Mouse (Mus musculus) CH12.LX (cell line): ENCODE measurements around the gene Nf1. TPM values are rescaled to one million over a fixed set of nuclear protein-coding genes. Genes with fewer than 3 reads are reported as not detected.

Source experiments
- DNase-seq: peaks from one replicate; pipeline ENCODE4 v3.0.0-alpha.2; 2013; ENCODE audit errors: extremely low read depth
- H3K27ac ChIP-seq: 2 replicates; pipeline ENCODE4 v1.5.1; 2012; ENCODE audit warnings: low read depth, mild to moderate bottlenecking, control low read depth, moderate library complexity; ENCODE audit not compliant: insufficient read depth
- H3K27me3 ChIP-seq: replicated peaks from 2 replicates; pipeline ENCODE3; 2012; ENCODE audit warnings: inconsistent platforms
- H3K36me3 ChIP-seq, 2 experiments: replicated peaks in 1 of 2; 2 replicates each; pipeline versions ENCODE3 to v1.6.1; 2012; ENCODE audit warnings: inconsistent platforms in 1 of 2, low read length in 1 of 2, mild to moderate bottlenecking in 1 of 2, mixed read lengths in 1 of 2, moderate library complexity in 1 of 2; ENCODE audit not compliant: control insufficient read depth in 1 of 2, insufficient read depth in 1 of 2
- H3K4me1 ChIP-seq, 2 experiments: 2 replicates each; pipeline ENCODE4 v1.6.1; 2012; ENCODE audit warnings: inconsistent platforms in 1 of 2, moderate library complexity in 1 of 2; ENCODE audit not compliant: insufficient read depth in 2 of 2, control insufficient read depth in 1 of 2
- H3K4me2 ChIP-seq: 2 replicates; pipeline ENCODE4 v1.6.1; 2012; ENCODE audit warnings: low read depth, mild to moderate bottlenecking, control low read depth; ENCODE audit not compliant: poor library complexity, insufficient read depth, severe bottlenecking
- H3K4me3 ChIP-seq, 3 experiments: fragments of 150-350 bp in 1 of 3; sonication (generic) in 1 of 3; replicated peaks in 1 of 3; 2 replicates each; pipeline versions ENCODE3 to v1.5.1; 2011 to 2012; ENCODE audit warnings: low read depth in 2 of 3, low read length in 2 of 3, mild to moderate bottlenecking in 2 of 3, moderate library complexity in 2 of 3, control low read depth in 1 of 3, improper control_type of control experiment in 1 of 3, inconsistent platforms in 1 of 3, mixed read lengths in 1 of 3; ENCODE audit not compliant: poor library complexity in 1 of 3
- H3K79me2 ChIP-seq: replicated peaks from 2 replicates; pipeline ENCODE4 v1.6.1; 2012; ENCODE audit warnings: mild to moderate bottlenecking, moderate library complexity; ENCODE audit not compliant: control insufficient read depth, poor library complexity, insufficient read depth, severe bottlenecking; ENCODE audit errors: extremely low read depth
- H3K9ac ChIP-seq: 2 replicates; pipeline ENCODE4 v1.6.1; 2012; ENCODE audit warnings: low read depth, mild to moderate bottlenecking, control low read depth, moderate library complexity; ENCODE audit not compliant: insufficient read depth
- H3K9me3 ChIP-seq: replicated peaks from 2 replicates; pipeline ENCODE3; 2012; ENCODE audit warnings: low read length, inconsistent platforms, mixed read lengths
- BHLHE40 ChIP-seq: IDR thresholded peaks from 2 replicates; pipeline ENCODE4 v1.6.1; 2011; ENCODE audit warnings: mild to moderate bottlenecking, low read depth, low read length, improper control_type of control experiment
- CHD1 ChIP-seq: IDR thresholded peaks from 2 replicates; pipeline ENCODE4 v1.6.1; 2012; ENCODE audit warnings: low read depth, low read length, improper control_type of control experiment, inconsistent platforms
- CHD2 ChIP-seq: IDR thresholded peaks from 2 replicates; pipeline ENCODE4 v1.6.1; 2011; ENCODE audit warnings: low read length, improper control_type of control experiment
- CTCF ChIP-seq, 2 experiments: IDR thresholded peaks in 1 of 2; conservative IDR thresholded peaks in 1 of 2; 2 replicates each; pipeline ENCODE4 v1.5.1; 2011 to 2012; ENCODE audit warnings: low read depth in 2 of 2, low read length in 2 of 2, improper control_type of control experiment in 1 of 2, inconsistent platforms in 1 of 2, mild to moderate bottlenecking in 1 of 2, moderate library complexity in 1 of 2
- E2F4 ChIP-seq: IDR thresholded peaks from 2 replicates; pipeline ENCODE4 v1.6.1; 2011; ENCODE audit warnings: low read depth, low read length, improper control_type of control experiment; ENCODE audit not compliant: insufficient replicate concordance
- ELF1 ChIP-seq: IDR thresholded peaks from 2 replicates; pipeline ENCODE4 v1.6.1; 2014; ENCODE audit warnings: low read depth, mild to moderate bottlenecking, inconsistent platforms, low read length, improper control_type of control experiment
- EP300 ChIP-seq: IDR thresholded peaks from 2 replicates; pipeline ENCODE4 v1.6.1; 2011; ENCODE audit warnings: low read length, improper control_type of control experiment
- ETS1 ChIP-seq: conservative IDR thresholded peaks from 2 replicates; pipeline ENCODE4 v1.6.1; 2012; ENCODE audit warnings: low read depth, mild to moderate bottlenecking, inconsistent platforms, low read length, improper control_type of control experiment, moderate library complexity
- GABPA ChIP-seq: IDR thresholded peaks from 2 replicates; pipeline ENCODE4 v1.6.1; 2012; ENCODE audit warnings: low read depth, low read length, improper control_type of control experiment, inconsistent platforms; ENCODE audit not compliant: insufficient replicate concordance
- HCFC1 ChIP-seq: IDR thresholded peaks from 2 replicates; pipeline ENCODE4 v1.6.1; 2012; ENCODE audit warnings: low read depth, mild to moderate bottlenecking, inconsistent platforms, low read length, improper control_type of control experiment
- IRF4 ChIP-seq: IDR thresholded peaks from 2 replicates; pipeline ENCODE4 v1.6.1; 2014; ENCODE audit warnings: low read depth, mild to moderate bottlenecking, inconsistent platforms, low read length, improper control_type of control experiment
- JUN ChIP-seq: IDR thresholded peaks from 2 replicates; pipeline ENCODE4 v1.6.1; 2011; ENCODE audit warnings: low read depth, mild to moderate bottlenecking, low read length, improper control_type of control experiment, moderate library complexity; ENCODE audit not compliant: insufficient read depth
- JUND ChIP-seq: conservative IDR thresholded peaks from 2 replicates; pipeline ENCODE4 v1.6.1; 2011; ENCODE audit warnings: low read depth, low read length, improper control_type of control experiment
- MAX ChIP-seq: IDR thresholded peaks from 2 replicates; pipeline ENCODE4 v1.6.1; 2011; ENCODE audit warnings: low read length, improper control_type of control experiment
- MXI1 ChIP-seq: IDR thresholded peaks from 2 replicates; pipeline ENCODE4 v1.6.1; 2011; ENCODE audit warnings: mild to moderate bottlenecking, low read depth, low read length, improper control_type of control experiment
- MYC ChIP-seq: IDR thresholded peaks from 2 replicates; pipeline ENCODE4 v1.6.1; 2011; ENCODE audit warnings: low read depth, mild to moderate bottlenecking, improper control_type of control experiment, low read length
- NELFE ChIP-seq: IDR thresholded peaks from 2 replicates; pipeline ENCODE4 v1.6.1; 2011; ENCODE audit warnings: low read depth, low read length, improper control_type of control experiment
- NRF1 ChIP-seq: IDR thresholded peaks from 2 replicates; pipeline ENCODE4 v1.6.1; 2014; ENCODE audit warnings: low read depth, mild to moderate bottlenecking, inconsistent platforms, low read length, improper control_type of control experiment, moderate library complexity
- POLR2A ChIP-seq: IDR thresholded peaks from 2 replicates; pipeline ENCODE4 v1.6.1; 2011; ENCODE audit warnings: low read depth, mild to moderate bottlenecking, improper control_type of control experiment, low read length
- POLR2AphosphoS2 ChIP-seq: IDR thresholded peaks from 2 replicates; pipeline ENCODE4 v1.6.1; 2011; ENCODE audit warnings: low read depth, low read length, improper control_type of control experiment
- RAD21 ChIP-seq: IDR thresholded peaks from 2 replicates; pipeline ENCODE4 v1.6.1; 2011; ENCODE audit warnings: low read depth, mild to moderate bottlenecking, low read length, improper control_type of control experiment, moderate library complexity
- RCOR1 ChIP-seq: conservative IDR thresholded peaks from 2 replicates; pipeline ENCODE4 v1.6.1; 2012; ENCODE audit warnings: low read depth, mild to moderate bottlenecking, inconsistent platforms, low read length, improper control_type of control experiment
- SIN3A ChIP-seq: IDR thresholded peaks from 2 replicates; pipeline ENCODE4 v1.6.1; 2012; ENCODE audit warnings: low read length, improper control_type of control experiment, inconsistent platforms
- TCF12 ChIP-seq: IDR thresholded peaks from 2 replicates; pipeline ENCODE4 v1.6.1; 2014; ENCODE audit warnings: low read depth, mild to moderate bottlenecking, inconsistent platforms, low read length, improper control_type of control experiment
- UBTF ChIP-seq: IDR thresholded peaks from 2 replicates; pipeline ENCODE4 v1.6.1; 2012; ENCODE audit warnings: low read depth, mild to moderate bottlenecking, inconsistent platforms, low read length, improper control_type of control experiment, moderate library complexity
- USF1 ChIP-seq: IDR thresholded peaks from 2 replicates; pipeline ENCODE4 v1.6.1; 2014; ENCODE audit warnings: low read depth, mild to moderate bottlenecking, inconsistent platforms, low read length, improper control_type of control experiment
- USF2 ChIP-seq: conservative IDR thresholded peaks from 2 replicates; pipeline ENCODE4 v1.6.1; 2011; ENCODE audit warnings: low read depth, low read length, improper control_type of control experiment
- ZC3H11A ChIP-seq: IDR thresholded peaks from 2 replicates; pipeline ENCODE4 v1.6.1; 2012; ENCODE audit warnings: low read depth, mild to moderate bottlenecking, inconsistent platforms, low read length, improper control_type of control experiment
- ZKSCAN1 ChIP-seq: IDR thresholded peaks from 2 replicates; pipeline ENCODE4 v1.6.1; 2012; ENCODE audit warnings: low read depth, inconsistent platforms, low read length, improper control_type of control experiment, borderline replicate concordance
- ZNF384 ChIP-seq: IDR thresholded peaks from 2 replicates; pipeline ENCODE4 v1.6.1; 2012; ENCODE audit warnings: low read depth, low read length, improper control_type of control experiment, inconsistent platforms
- dilution Hi-C: fragments of 300-500 bp; cut with MboI; formaldehyde crosslinking; loops from 2 replicates; pipeline ENCODE4 v1.14.3; 2020; ENCODE audit warnings: low sequenced_read_pairs; ENCODE audit not compliant: extremely low pct_unique_long_range_greater_than_20kb, extremely low pct_ligation_motif_present
- in situ Hi-C: fragments of 300-500 bp; cut with MboI; formaldehyde crosslinking; loops from 3 replicates; pipeline ENCODE4 v1.14.3; 2019; ENCODE audit warnings: low sequenced_read_pairs, low pct_ligation_motif_present, low pct_unique_long_range_greater_than_20kb, mixed read lengths
- polyA plus RNA-seq: library from polyadenylated mRNA; unstranded; fragments of >175 nt; gene quantifications from 2 replicates; pipeline ENCODE4 v1.2.1, GENCODE M21; 2012; ENCODE audit warnings: low read depth; ENCODE audit not compliant: insufficient read length
- total RNA-seq, 2 experiments: library from RNA; depleted of rRNA; stranded (reverse); fragments of 300-350 nt in 1 of 2; fragments of >200 nt in 1 of 2; gene quantifications; 2 replicates each; pipeline ENCODE4 v1.2.3; 2012 to 2014

Nf1 gene
- total and polyA plus RNA-seq, 3 experiments: 7.3 to 19.5 (median 12.4) TPM

- Histone ChIP-seq H3K4me3 (peak overlapping the region; percentile 72 to 78 (median 73)), H3K4me2 (peak overlapping the region; percentile 73), H3K27ac (no peak overlapping the region), H3K4me1 (peaks cover 2 to 19% of the 10 kb centered on the region in 2 experiments; a peak in 3 of 4 replicates), H3K79me2 (peaks cover 4% of the 10 kb centered on the region; the same call in 1 of the 2 replicates), H3K9me3 (peaks cover 5% of the 10 kb centered on the region), H3K36me3 (peaks cover 0 to 20% of the 10 kb centered on the region in 2 experiments), H3K9ac (peak overlapping the region; percentile 85), H3K27me3 (no peaks in the 10 kb centered on the region)
- dilution Hi-C loops: no loop called here
- DNase-seq: peak; percentile 46
- in situ Hi-C loops: no loop called here
- TF ChIP-seq CTCF (conservative IDR thresholded peaks at IDR 0.05 in 1 of 2, IDR thresholded peaks at IDR 0.05 in 1 of 2; ENCODE audit: low read depth in 2 of 2, low read length in 2 of 2) (0 out of 4 replicates have a peak, but pooled peaks of 1 of the 2 experiments have one; percentile 1), MAX (no peak), POLR2AphosphoS2 (no peak), USF1 (no peak), EP300 (no peak), RCOR1 (no peak), MXI1 (peak; percentile 20), TCF12 (no peak), SIN3A (peak; percentile 62), ZKSCAN1 (no peak), JUN (no peak), ZC3H11A (no peak), ZNF384 (no peak), NRF1 (no peak), NELFE (no peak), CHD2 (peak; percentile 77), GABPA (no peak), POLR2A (no peak), USF2 (no peak), HCFC1 (no peak), IRF4 (0 out of 2 replicates have a peak, but pooled peaks have one; percentile 33), UBTF (no peak; the same call in 1 of the 2 replicates), ELF1 (no peak), CHD1 (no peak), E2F4 (no peak), MYC (no peak), RAD21 (no peak), BHLHE40 (no peak), ETS1 (no peak), JUND (no peak)
Measured at GRCm38 (mm10) chr11:79339808-79340781, 602 bp downstream of the Nf1 start.
